Mouse (Mus musculus): Measurements from ENCODE around the gene Ksr1. TPM values are rescaled to one million over a fixed set of nuclear protein-coding genes. Genes with fewer than 3 reads are reported as not detected.

The Ksr1 gene
- polyA plus RNA-seq, 1 experiment from 2014 or later: 3.8 TPM

- Histone ChIP-seq H3K4me1 (ENCODE audit: insufficient read depth, low read length) (peaks cover 34% of the 10 kb centered on the region), H3K27ac (ENCODE audit: low read length) (no peak overlapping the region), H3K9me3 (ENCODE audit: low read length) (no peaks in the 10 kb centered on the region), H3K36me3 (ENCODE audit: insufficient read depth, low read length) (no peaks in the 10 kb centered on the region), H3K4me2 (replicated peaks; ENCODE audit: low read depth, low read length) (no peak overlapping the region), H3K27me3 (ENCODE audit: insufficient read depth, low read length) (no peaks in the 10 kb centered on the region), H3K4me3 (ENCODE audit: low read length) (no peak overlapping the region), H3K9ac (replicated peaks; ENCODE audit: low read length) (no peak overlapping the region)
- no peak for ATAC-seq (ENCODE audit: low FRiP score, low TSS enrichment)
- 58% methylated on average over 2 of the region's 2 CpGs for WGBS
Observed at GRCm38 (mm10) chr11:79056027-79056426, 90.2 kb downstream of the Ksr1 start.

GRCm38 (mm10) chr11:79055161-79055560 lies 91.0 kb downstream of the Ksr1 start:
- H3K9ac ChIP-seq (replicated peaks; ENCODE audit: low read length): no peak overlapping the region
- ATAC-seq (ENCODE audit: low FRiP score, low TSS enrichment): 0 out of 2 replicates have a peak, but pooled peaks have one; percentile 12
- H3K4me1 ChIP-seq (ENCODE audit: insufficient read depth, low read length): peaks cover 34% of the 10 kb centered on the region
- H3K9me3 ChIP-seq (ENCODE audit: low read length): no peaks in the 10 kb centered on the region
- no peaks in the 10 kb centered on the region for H3K36me3 ChIP-seq (ENCODE audit: insufficient read depth, low read length)
- H3K27ac ChIP-seq (ENCODE audit: low read length): no peak overlapping the region
- no peaks in the 10 kb centered on the region for H3K27me3 ChIP-seq (ENCODE audit: insufficient read depth, low read length)
- no peak overlapping the region for H3K4me2 ChIP-seq (replicated peaks; ENCODE audit: low read depth, low read length)
- WGBS: 73% methylated on average over 8 of the region's 8 CpGs
- H3K4me3 ChIP-seq (ENCODE audit: low read length): no peak overlapping the region

GRCm38 (mm10) chr11:79054161-79055152 lies 91.8 kb downstream of the Ksr1 start:
- Histone ChIP-seq H3K36me3 (ENCODE audit: insufficient read depth, low read length) (no peaks in the 10 kb centered on the region), H3K4me2 (replicated peaks; ENCODE audit: low read depth, low read length) (no peak overlapping the region), H3K27ac (ENCODE audit: low read length) (no peak overlapping the region), H3K4me3 (ENCODE audit: low read length) (no peak overlapping the region), H3K27me3 (ENCODE audit: insufficient read depth, low read length) (no peaks in the 10 kb centered on the region), H3K9ac (replicated peaks; ENCODE audit: low read length) (no peak overlapping the region), H3K4me1 (ENCODE audit: insufficient read depth, low read length) (peaks cover 28% of the 10 kb centered on the region), H3K9me3 (ENCODE audit: low read length) (0 out of 2 replicates have a peak, but pooled peaks cover under 1% of the 10 kb centered on the region)
- peak; percentile 36; the same call in 1 of the 2 replicates for ATAC-seq (ENCODE audit: low FRiP score, low TSS enrichment)
- WGBS: 73% methylated on average over 9 of the region's 9 CpGs

GRCm38 (mm10) chr11:79053437-79053836 lies 92.8 kb downstream of the Ksr1 start:
- no peak for ATAC-seq (ENCODE audit: low FRiP score, low TSS enrichment)
- H3K4me3 ChIP-seq (ENCODE audit: low read length): no peak overlapping the region
- no peaks in the 10 kb centered on the region for H3K27me3 ChIP-seq (ENCODE audit: insufficient read depth, low read length)
- H3K4me2 ChIP-seq (replicated peaks; ENCODE audit: low read depth, low read length): no peak overlapping the region
- H3K4me1 ChIP-seq (ENCODE audit: insufficient read depth, low read length): peaks cover 23% of the 10 kb centered on the region
- no peak overlapping the region for H3K27ac ChIP-seq (ENCODE audit: low read length)
- H3K9ac ChIP-seq (replicated peaks; ENCODE audit: low read length): no peak overlapping the region
- peaks cover 6% of the 10 kb centered on the region; the same call in 1 of the 2 replicates for H3K9me3 ChIP-seq (ENCODE audit: low read length)
- H3K36me3 ChIP-seq (ENCODE audit: insufficient read depth, low read length): 0 out of 2 replicates have a peak, but pooled peaks cover 2% of the 10 kb centered on the region

- WGBS: 83% methylated on average over 6 of the region's 6 CpGs
- Histone ChIP-seq H3K9me3 (ENCODE audit: low read length) (peaks cover 6% of the 10 kb centered on the region; the same call in 1 of the 2 replicates), H3K36me3 (ENCODE audit: insufficient read depth, low read length) (0 out of 2 replicates have a peak, but pooled peaks cover 2% of the 10 kb centered on the region), H3K27ac (ENCODE audit: low read length) (no peak overlapping the region), H3K9ac (replicated peaks; ENCODE audit: low read length) (no peak overlapping the region), H3K4me1 (ENCODE audit: insufficient read depth, low read length) (peaks cover 16% of the 10 kb centered on the region), H3K4me3 (ENCODE audit: low read length) (no peak overlapping the region), H3K4me2 (replicated peaks; ENCODE audit: low read depth, low read length) (no peak overlapping the region), H3K27me3 (ENCODE audit: insufficient read depth, low read length) (no peaks in the 10 kb centered on the region)
- ATAC-seq (ENCODE audit: low FRiP score, low TSS enrichment): no peak
Observed at GRCm38 (mm10) chr11:79052769-79053168, 93.4 kb downstream of the Ksr1 start.

GRCm38 (mm10) chr11:79051522-79051921 lies 94.7 kb downstream of the Ksr1 start:
- Histone ChIP-seq H3K9me3 (ENCODE audit: low read length) (peaks cover 6% of the 10 kb centered on the region; the same call in 1 of the 2 replicates), H3K4me2 (replicated peaks; ENCODE audit: low read depth, low read length) (no peak overlapping the region), H3K9ac (replicated peaks; ENCODE audit: low read length) (no peak overlapping the region), H3K27ac (ENCODE audit: low read length) (no peak overlapping the region), H3K4me3 (ENCODE audit: low read length) (no peak overlapping the region), H3K4me1 (ENCODE audit: insufficient read depth, low read length) (peaks cover 26% of the 10 kb centered on the region), H3K36me3 (ENCODE audit: insufficient read depth, low read length) (0 out of 2 replicates have a peak, but pooled peaks cover 2% of the 10 kb centered on the region), H3K27me3 (ENCODE audit: insufficient read depth, low read length) (no peaks in the 10 kb centered on the region)
- WGBS: 84% methylated on average over 9 of the region's 9 CpGs
- ATAC-seq (ENCODE audit: low FRiP score, low TSS enrichment): no peak

- peaks cover 6% of the 10 kb centered on the region; the same call in 1 of the 2 replicates for H3K9me3 ChIP-seq (ENCODE audit: low read length)
- no peak overlapping the region for H3K4me3 ChIP-seq (ENCODE audit: low read length)
- H3K4me1 ChIP-seq (ENCODE audit: insufficient read depth, low read length): peaks cover 23% of the 10 kb centered on the region
- H3K36me3 ChIP-seq (ENCODE audit: insufficient read depth, low read length): 0 out of 2 replicates have a peak, but pooled peaks cover 2% of the 10 kb centered on the region
- no peak overlapping the region for H3K9ac ChIP-seq (replicated peaks; ENCODE audit: low read length)
- H3K27ac ChIP-seq (ENCODE audit: low read length): no peak overlapping the region
- H3K4me2 ChIP-seq (replicated peaks; ENCODE audit: low read depth, low read length): no peak overlapping the region
- H3K27me3 ChIP-seq (ENCODE audit: insufficient read depth, low read length): no peaks in the 10 kb centered on the region
- 89% methylated on average over 16 of the region's 16 CpGs for whole genome bisulfite sequencing
- ATAC-seq (ENCODE audit: low FRiP score, low TSS enrichment): no peak
Observed at GRCm38 (mm10) chr11:79050781-79051507, 95.3 kb downstream of the Ksr1 start.

- Histone ChIP-seq H3K4me1 (ENCODE audit: insufficient read depth, low read length) (peaks cover 10% of the 10 kb centered on the region; the same call in 1 of the 2 replicates), H3K9me3 (ENCODE audit: low read length) (peaks cover 6% of the 10 kb centered on the region; the same call in 1 of the 2 replicates), H3K27ac (ENCODE audit: low read length) (no peak overlapping the region), H3K9ac (replicated peaks; ENCODE audit: low read length) (no peak overlapping the region), H3K27me3 (ENCODE audit: insufficient read depth, low read length) (no peaks in the 10 kb centered on the region), H3K4me2 (replicated peaks; ENCODE audit: low read depth, low read length) (no peak overlapping the region), H3K36me3 (ENCODE audit: insufficient read depth, low read length) (peaks cover 7% of the 10 kb centered on the region; the same call in 1 of the 2 replicates), H3K4me3 (ENCODE audit: low read length) (no peak overlapping the region)
- 87% methylated on average over 4 of the region's 4 CpGs for WGBS
- no peak for ATAC-seq (ENCODE audit: low FRiP score, low TSS enrichment)
Observed at GRCm38 (mm10) chr11:79048906-79049305, 97.3 kb downstream of the Ksr1 start.

- 56% methylated on average over 11 of the region's 11 CpGs for WGBS
- peaks cover 7% of the 10 kb centered on the region; the same call in 1 of the 2 replicates for H3K36me3 ChIP-seq (ENCODE audit: insufficient read depth, low read length)
- H3K4me2 ChIP-seq (replicated peaks; ENCODE audit: low read depth, low read length): no peak overlapping the region
- peak overlapping the region; percentile 39 for H3K27ac ChIP-seq (ENCODE audit: low read length)
- ATAC-seq (ENCODE audit: low FRiP score, low TSS enrichment): peak; percentile 34; the same call in 1 of the 2 replicates
- H3K4me1 ChIP-seq (ENCODE audit: insufficient read depth, low read length): peaks cover 10% of the 10 kb centered on the region; the same call in 1 of the 2 replicates
- H3K9me3 ChIP-seq (ENCODE audit: low read length): peaks cover 6% of the 10 kb centered on the region; the same call in 1 of the 2 replicates
- no peak overlapping the region for H3K9ac ChIP-seq (replicated peaks; ENCODE audit: low read length)
- H3K4me3 ChIP-seq (ENCODE audit: low read length): no peak overlapping the region
- H3K27me3 ChIP-seq (ENCODE audit: insufficient read depth, low read length): no peaks in the 10 kb centered on the region
Observed at GRCm38 (mm10) chr11:79047180-79047727, 99.0 kb downstream of the Ksr1 start.
